Mouse (Mus musculus): Measurements from ENCODE around the gene Myh11.

Myh11 gene

GRCm38 (mm10) chr16:14291223-14291622 is at the start of gene Myh11:
Gene Myh11, minus strand, starts transcription at chr16:14291372.
- DNase-seq (ENCODE audit: low spot score in 2 of 2): peak; percentile 71 to 73

- DNase-seq (ENCODE audit: low spot score in 2 of 2): no peak
Observed at GRCm38 (mm10) chr16:14328156-14328555, 37.0 kb upstream of the Myh11 start.

- DNase-seq (ENCODE audit: low spot score in 2 of 2): no peak
Observed at GRCm38 (mm10) chr16:14320494-14320893, 29.3 kb upstream of the Myh11 start.

GRCm38 (mm10) chr16:14319681-14320080 is 28.5 kb upstream of the Myh11 start:
- no peak for DNase-seq (ENCODE audit: low spot score in 2 of 2)

GRCm38 (mm10) chr16:14316884-14317876 is 26.0 kb upstream of the Myh11 start, which contains the start of gene Fopnl:
Gene Fopnl, minus strand, starts transcription at chr16:14317405.
- peak; percentile 97 to 98 for DNase-seq (ENCODE audit: low spot score in 2 of 2)

- no peak for DNase-seq (ENCODE audit: low spot score in 2 of 2)
Observed at GRCm38 (mm10) chr16:14312914-14313313, 21.7 kb upstream of the Myh11 start.

GRCm38 (mm10) chr16:14311371-14311770 is 20.2 kb upstream of the Myh11 start:
- DNase-seq (ENCODE audit: low spot score in 2 of 2): no peak

- no peak for DNase-seq (ENCODE audit: low spot score in 2 of 2)
Observed at GRCm38 (mm10) chr16:14309833-14310232, 18.7 kb upstream of the Myh11 start.

- DNase-seq (ENCODE audit: low spot score in 2 of 2): no peak
Observed at GRCm38 (mm10) chr16:14308245-14309073, 17.3 kb upstream of the Myh11 start.

- no peak for DNase-seq (ENCODE audit: low spot score in 2 of 2)
Observed at GRCm38 (mm10) chr16:14307373-14307772, 16.2 kb upstream of the Myh11 start.

DNA sequence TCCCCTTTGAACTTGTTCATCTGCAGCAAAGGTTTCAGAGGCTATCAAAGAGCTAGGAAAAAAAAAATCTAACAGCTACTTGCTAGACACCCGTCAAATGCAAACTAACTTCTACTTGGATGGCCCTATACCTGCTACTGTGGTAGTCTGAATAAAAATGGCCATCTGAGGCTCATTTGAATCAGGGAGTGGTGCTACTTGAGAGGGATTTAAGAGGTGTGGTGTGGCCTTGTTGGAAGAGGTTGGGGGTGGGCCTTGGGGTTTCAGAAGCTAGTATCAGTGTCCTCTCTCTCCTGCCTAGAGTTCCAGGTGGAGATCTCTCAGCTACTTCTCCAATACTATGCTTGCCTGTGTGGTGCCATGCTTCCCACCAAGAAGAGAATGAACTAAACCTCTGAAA is 15.3 kb upstream of the Myh11 start:
- DNase-seq (ENCODE audit: low spot score in 2 of 2): no peak

DNA sequence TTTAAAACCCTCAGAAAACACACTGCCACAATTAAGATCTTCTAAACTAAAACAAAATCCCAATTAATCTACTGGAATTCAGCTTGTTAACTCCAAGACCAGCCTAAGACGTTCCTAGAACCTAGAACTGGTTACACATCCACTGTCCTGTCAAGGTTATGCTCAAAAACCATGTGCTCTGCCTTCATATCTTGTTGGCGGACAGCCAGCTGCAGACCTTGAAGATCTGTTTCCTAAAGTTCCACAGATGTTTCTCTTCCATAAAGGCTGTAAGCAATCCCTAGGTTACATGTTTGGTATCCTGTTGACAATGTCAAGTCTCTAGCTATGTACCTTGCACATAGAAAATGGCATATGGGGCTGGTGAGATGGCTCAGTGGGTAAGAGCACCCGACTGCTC is 13.6 kb upstream of the Myh11 start:
- no peak for DNase-seq (ENCODE audit: low spot score in 2 of 2)

- no peak for DNase-seq (ENCODE audit: low spot score in 2 of 2)
Observed at GRCm38 (mm10) chr16:14303676-14304075, 12.5 kb upstream of the Myh11 start.

GRCm38 (mm10) chr16:14303148-14303547 is 12.0 kb upstream of the Myh11 start:
- DNase-seq (ENCODE audit: low spot score in 2 of 2): no peak

- DNase-seq (ENCODE audit: low spot score in 2 of 2): no peak
Observed at GRCm38 (mm10) chr16:14298461-14298860, 7.3 kb upstream of the Myh11 start.

- no peak for DNase-seq (ENCODE audit: low spot score in 2 of 2)
Observed at GRCm38 (mm10) chr16:14297746-14298145, 6.6 kb upstream of the Myh11 start.

- no peak for DNase-seq (ENCODE audit: low spot score in 2 of 2)
Observed at GRCm38 (mm10) chr16:14297137-14297536, 6.0 kb upstream of the Myh11 start.

DNA sequence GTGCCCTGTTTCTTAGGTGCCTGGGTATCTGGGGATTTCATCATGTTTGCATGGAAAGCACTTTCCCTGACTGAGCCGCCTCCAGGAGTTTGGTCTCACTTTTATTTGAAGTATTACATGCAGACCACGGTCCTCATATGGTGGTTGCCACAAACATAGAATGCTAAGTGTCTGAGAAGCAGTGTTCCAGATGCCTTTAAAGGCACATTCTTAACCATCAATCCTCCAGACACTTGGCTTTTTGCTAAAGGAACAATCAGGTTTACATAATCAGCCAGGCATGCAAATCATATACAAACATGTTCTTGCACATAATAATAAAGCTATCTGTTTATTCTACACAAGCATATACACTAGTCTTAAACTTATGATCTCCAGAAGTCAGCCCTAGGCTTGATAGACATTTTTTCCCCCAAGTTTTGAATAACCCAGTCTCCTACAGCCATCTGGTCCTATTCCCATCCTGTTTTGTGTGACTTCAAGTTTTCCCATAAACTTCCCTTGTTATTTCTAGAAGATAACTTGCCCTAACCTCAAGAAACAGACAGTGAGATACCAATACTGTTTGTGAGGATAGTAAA is 5.5 kb upstream of the Myh11 start:
- no peak for DNase-seq (ENCODE audit: low spot score in 2 of 2)

DNA sequence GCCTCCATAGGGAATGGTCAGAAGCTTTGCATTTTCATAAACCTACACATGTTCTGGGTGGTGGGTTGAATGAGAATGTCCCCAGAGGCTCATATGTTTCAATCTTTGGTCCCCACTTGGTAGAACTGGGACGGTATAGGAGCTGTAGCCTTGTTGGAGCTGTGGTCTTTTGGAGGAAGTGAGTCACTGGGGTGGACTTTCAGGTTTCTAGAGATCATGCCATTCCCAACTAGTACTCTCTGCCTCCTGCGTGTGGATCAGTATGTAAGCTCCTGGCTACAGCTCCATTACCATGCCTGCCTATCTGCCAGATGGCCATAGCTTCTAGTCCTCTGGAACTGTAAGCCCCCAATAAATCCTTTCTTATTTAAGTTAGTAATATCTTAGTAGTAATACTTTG is 4.1 kb upstream of the Myh11 start:
- no peak for DNase-seq (ENCODE audit: low spot score in 2 of 2)

DNA sequence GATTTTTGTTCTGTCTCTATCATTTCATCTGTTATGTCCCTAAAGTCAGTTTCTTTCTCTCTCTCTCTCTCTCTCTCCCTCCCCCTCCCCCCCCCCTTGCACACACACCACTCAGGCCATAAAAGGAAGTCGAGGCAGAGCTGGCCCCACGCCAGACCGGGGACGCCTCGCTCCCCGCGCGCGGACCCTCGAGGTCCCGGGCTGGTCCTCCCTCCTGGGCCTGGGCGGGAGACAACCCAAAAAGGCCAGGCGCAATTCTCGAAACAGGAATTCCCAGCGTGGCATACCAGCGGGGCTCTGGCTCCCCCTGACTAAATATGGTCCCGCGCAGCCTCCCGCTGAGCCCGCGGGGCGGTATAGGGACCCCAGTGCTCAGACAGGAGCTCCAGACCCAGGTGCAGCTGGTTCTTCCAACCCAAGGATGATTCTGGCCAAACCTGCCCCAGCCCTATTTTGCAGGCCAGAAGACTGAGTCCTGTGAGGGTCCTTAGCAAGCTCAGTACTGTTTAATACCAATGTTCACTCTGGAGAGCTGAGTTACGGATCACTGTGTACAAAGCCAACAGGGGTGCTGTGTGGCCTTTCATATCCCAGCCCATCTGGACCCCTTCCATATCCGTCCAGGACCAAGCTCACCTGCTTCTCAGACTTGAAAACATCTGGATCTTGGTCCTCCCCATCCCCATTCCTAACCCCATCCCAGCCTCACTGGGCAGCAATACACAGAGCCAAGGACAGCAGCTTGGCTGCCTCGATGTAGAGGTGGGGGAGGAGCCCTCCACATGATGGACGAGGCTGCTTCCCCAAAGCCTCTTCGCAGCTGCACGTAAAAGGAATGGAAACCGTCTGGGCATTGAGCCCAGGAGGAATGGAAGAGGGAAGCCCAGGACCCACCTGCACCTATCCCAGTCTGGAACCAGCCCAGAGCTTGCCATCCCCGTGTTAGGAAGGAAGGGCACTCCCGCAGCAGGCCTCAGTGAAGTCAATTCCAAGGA is 1.3 kb upstream of the Myh11 start:
- no peak for DNase-seq (ENCODE audit: low spot score in 2 of 2)

Data from heart, adult 9 months (tissue).